Mouse (Mus musculus) E14TG2a.4 (cell line): ENCODE data around the gene Smtnl2.
A peak's percentile ranks its signal among the peaks of the same experiment; 100 is the strongest.

Experiments used
- CTCF ChIP-seq: conservative IDR thresholded peaks from 2 replicates; pipeline ENCODE4 v1.5.1; 2014; ENCODE audit warnings: low read length
- NANOG ChIP-seq: IDR thresholded peaks from 2 replicates; pipeline ENCODE4 v1.6.1; 2014; ENCODE audit warnings: borderline replicate concordance, low read length, mixed read lengths
- POU5F1 ChIP-seq: IDR thresholded peaks from 2 replicates; pipeline ENCODE4 v1.6.1; 2014; ENCODE audit warnings: low read length, borderline replicate concordance

GRCm38 (mm10) chr11:72426884-72427283 lies 15.4 kb upstream of the Smtnl2 start:
- TF ChIP-seq CTCF (peak; percentile 32; the same call in 1 of the 2 replicates), POU5F1 (no peak), NANOG (no peak)
